Mouse (Mus musculus): Measurements from ENCODE around the gene Cideb. TPM values are rescaled to one million over a fixed set of nuclear protein-coding genes. Genes with fewer than 3 reads are reported as not detected.
A peak's percentile ranks its signal among the peaks of the same experiment; 100 is the strongest.

Cideb gene
- polyA plus RNA-seq, 1 experiment from 2014 or later, result 1.6 TPM

GRCm38 (mm10) chr14:55721700-55722437 is 36.4 kb downstream of the Cideb start, which contains the start of gene Rabggta:
TSS of gene Rabggta (minus strand) at chr14:55722263.
- H3K27me3 ChIP-seq (ENCODE audit: control insufficient read depth, insufficient read depth, low read length), result no peaks in the 10 kb centered on the region
- WGBS, result under 1% methylated on average over 50 of the region's 50 CpGs

GRCm38 (mm10) chr14:55721076-55721475 is 37.2 kb downstream of the Cideb start:
- 86% methylated on average over 6 of the region's 6 CpGs for WGBS
- no peak for ATAC-seq (ENCODE audit: insufficient number of reproducible peaks, insufficient read depth, low FRiP score, low read depth)
- peak overlapping the region in 1 of 2 experiments; percentile 89; a peak in 3 of 4 replicates for H3K4me3 ChIP-seq (ENCODE audit: control insufficient read depth in 1 of 2, insufficient read depth in 1 of 2, low read depth in 1 of 2, low read length in 2 of 2)
- no peak overlapping the region for H3K27ac ChIP-seq (replicated peaks in 1 of 2; ENCODE audit: control insufficient read depth in 1 of 2, insufficient read depth in 1 of 2, low read depth in 2 of 2, low read length in 2 of 2)
- H3K9me3 ChIP-seq (ENCODE audit: control insufficient read depth, low read length), result no peaks in the 10 kb centered on the region
- H3K9ac ChIP-seq (ENCODE audit: low read length), result peak overlapping the region; percentile 87; the same call in 1 of the 2 replicates
- no peaks in the 10 kb centered on the region for H3K27me3 ChIP-seq (ENCODE audit: control insufficient read depth, insufficient read depth, low read length)
- H3K4me1 ChIP-seq (ENCODE audit: control insufficient read depth in 2 of 2, insufficient read depth in 2 of 2, low read length in 2 of 2), result no peaks in the 10 kb centered on the region
- H3K36me3 ChIP-seq (ENCODE audit: control insufficient read depth, insufficient read depth, low read length), result peaks cover 36% of the 10 kb centered on the region
- peak overlapping the region; percentile 76 for H3K4me2 ChIP-seq (ENCODE audit: low read length)

More at GRCm38 (mm10) chr14:55721700-55722437, 36.4 kb downstream of the Cideb start, which contains the start of gene Rabggta:
- Histone ChIP-seq H3K9ac (ENCODE audit: low read length) (peak within 1 kb of the TSS; percentile 87), H3K36me3 (ENCODE audit: control insufficient read depth, insufficient read depth, low read length) (peaks cover 31% of the 10 kb centered on the region), H3K9me3 (ENCODE audit: control insufficient read depth, low read length) (no peaks in the 10 kb centered on the region), H3K4me1 (ENCODE audit: control insufficient read depth in 2 of 2, insufficient read depth in 2 of 2, low read length in 2 of 2) (no peaks in the 10 kb centered on the region), H3K4me2 (ENCODE audit: low read length) (peak within 1 kb of the TSS; percentile 76), H3K4me3 (ENCODE audit: control insufficient read depth in 1 of 2, insufficient read depth in 1 of 2, low read depth in 1 of 2, low read length in 2 of 2) (peak within 1 kb of the TSS; percentile 81 to 89), H3K27ac (replicated peaks in 1 of 2; ENCODE audit: control insufficient read depth in 1 of 2, insufficient read depth in 1 of 2, low read depth in 2 of 2, low read length in 2 of 2) (peak within 1 kb of the TSS in 1 of 2 experiments; percentile 75; a peak in 2 of 4 replicates)
- ATAC-seq (ENCODE audit: insufficient number of reproducible peaks, insufficient read depth, low FRiP score, low read depth), result peak; percentile 87

- Histone ChIP-seq H3K36me3 (ENCODE audit: control insufficient read depth, insufficient read depth, low read length) (peaks cover 36% of the 10 kb centered on the region), H3K27ac (replicated peaks in 1 of 2; ENCODE audit: control insufficient read depth in 1 of 2, insufficient read depth in 1 of 2, low read depth in 2 of 2, low read length in 2 of 2) (no peak overlapping the region), H3K9me3 (ENCODE audit: control insufficient read depth, low read length) (no peaks in the 10 kb centered on the region), H3K4me3 (ENCODE audit: control insufficient read depth in 1 of 2, insufficient read depth in 1 of 2, low read depth in 1 of 2, low read length in 2 of 2) (no peak overlapping the region), H3K4me1 (ENCODE audit: control insufficient read depth in 2 of 2, insufficient read depth in 2 of 2, low read length in 2 of 2) (no peaks in the 10 kb centered on the region), H3K27me3 (ENCODE audit: control insufficient read depth, insufficient read depth, low read length) (no peaks in the 10 kb centered on the region), H3K9ac (ENCODE audit: low read length) (no peak overlapping the region), H3K4me2 (ENCODE audit: low read length) (no peak overlapping the region)
- ATAC-seq (ENCODE audit: insufficient number of reproducible peaks, insufficient read depth, low FRiP score, low read depth), result no peak
- 89% methylated on average over 12 of the region's 12 CpGs for WGBS
These were observed 37.6 kb downstream of the Cideb start for GRCm38 (mm10) chr14:55720666-55721065.

- Histone ChIP-seq H3K27me3 (ENCODE audit: control insufficient read depth, insufficient read depth, low read length) (no peaks in the 10 kb centered on the region), H3K4me1 (ENCODE audit: control insufficient read depth in 2 of 2, insufficient read depth in 2 of 2, low read length in 2 of 2) (no peaks in the 10 kb centered on the region), H3K4me3 (ENCODE audit: control insufficient read depth in 1 of 2, insufficient read depth in 1 of 2, low read depth in 1 of 2, low read length in 2 of 2) (no peak overlapping the region), H3K9ac (ENCODE audit: low read length) (no peak overlapping the region), H3K4me2 (ENCODE audit: low read length) (no peak overlapping the region), H3K27ac (replicated peaks in 1 of 2; ENCODE audit: control insufficient read depth in 1 of 2, insufficient read depth in 1 of 2, low read depth in 2 of 2, low read length in 2 of 2) (no peak overlapping the region), H3K36me3 (ENCODE audit: control insufficient read depth, insufficient read depth, low read length) (peaks cover 36% of the 10 kb centered on the region), H3K9me3 (ENCODE audit: control insufficient read depth, low read length) (no peaks in the 10 kb centered on the region)
- WGBS, result 86% methylated on average over 6 of the region's 6 CpGs
- ATAC-seq (ENCODE audit: insufficient number of reproducible peaks, insufficient read depth, low FRiP score, low read depth), result no peak
These were observed 38.5 kb downstream of the Cideb start for GRCm38 (mm10) chr14:55719737-55720136.

GRCm38 (mm10) chr14:55716884-55717283 is 41.4 kb downstream of the Cideb start:
- H3K4me1 ChIP-seq (ENCODE audit: control insufficient read depth in 2 of 2, insufficient read depth in 2 of 2, low read length in 2 of 2), result peaks cover 5 to 11% of the 10 kb centered on the region in 2 experiments; a peak in 2 of 4 replicates
- peaks cover 17% of the 10 kb centered on the region; the same call in 1 of the 2 replicates for H3K27me3 ChIP-seq (ENCODE audit: control insufficient read depth, insufficient read depth, low read length)
- ATAC-seq (ENCODE audit: insufficient number of reproducible peaks, insufficient read depth, low FRiP score, low read depth), result no peak
- no peaks in the 10 kb centered on the region for H3K9me3 ChIP-seq (ENCODE audit: control insufficient read depth, low read length)
- no peak overlapping the region for H3K9ac ChIP-seq (ENCODE audit: low read length)
- no peak overlapping the region for H3K27ac ChIP-seq (replicated peaks in 1 of 2; ENCODE audit: control insufficient read depth in 1 of 2, insufficient read depth in 1 of 2, low read depth in 2 of 2, low read length in 2 of 2)
- WGBS, result 69% methylated on average over 8 of the region's 8 CpGs
- no peak overlapping the region for H3K4me2 ChIP-seq (ENCODE audit: low read length)
- H3K4me3 ChIP-seq (ENCODE audit: control insufficient read depth in 1 of 2, insufficient read depth in 1 of 2, low read depth in 1 of 2, low read length in 2 of 2), result no peak overlapping the region
- peaks cover 36% of the 10 kb centered on the region for H3K36me3 ChIP-seq (ENCODE audit: control insufficient read depth, insufficient read depth, low read length)

GRCm38 (mm10) chr14:55716271-55716670 is 42.0 kb downstream of the Cideb start:
- no peak overlapping the region for H3K27ac ChIP-seq (replicated peaks in 1 of 2; ENCODE audit: control insufficient read depth in 1 of 2, insufficient read depth in 1 of 2, low read depth in 2 of 2, low read length in 2 of 2)
- no peak for ATAC-seq (ENCODE audit: insufficient number of reproducible peaks, insufficient read depth, low FRiP score, low read depth)
- WGBS, result 92% methylated on average over 6 of the region's 6 CpGs

GRCm38 (mm10) chr14:55714893-55715292 is 43.4 kb downstream of the Cideb start:
- WGBS, result 37% methylated on average over 6 of the region's 6 CpGs
- Histone ChIP-seq H3K4me2 (ENCODE audit: low read length) (no peak overlapping the region), H3K9ac (ENCODE audit: low read length) (no peak overlapping the region), H3K27me3 (ENCODE audit: control insufficient read depth, insufficient read depth, low read length) (peaks cover 23% of the 10 kb centered on the region; the same call in 1 of the 2 replicates), H3K4me1 (ENCODE audit: control insufficient read depth in 2 of 2, insufficient read depth in 2 of 2, low read length in 2 of 2) (peaks cover 5 to 11% of the 10 kb centered on the region in 2 experiments; a peak in 2 of 4 replicates), H3K9me3 (ENCODE audit: control insufficient read depth, low read length) (no peaks in the 10 kb centered on the region), H3K4me3 (ENCODE audit: control insufficient read depth in 1 of 2, insufficient read depth in 1 of 2, low read depth in 1 of 2, low read length in 2 of 2) (no peak overlapping the region), H3K36me3 (ENCODE audit: control insufficient read depth, insufficient read depth, low read length) (peaks cover 34% of the 10 kb centered on the region), H3K27ac (replicated peaks in 1 of 2; ENCODE audit: control insufficient read depth in 1 of 2, insufficient read depth in 1 of 2, low read depth in 2 of 2, low read length in 2 of 2) (no peak overlapping the region)
- ATAC-seq (ENCODE audit: insufficient number of reproducible peaks, insufficient read depth, low FRiP score, low read depth), result no peak

More at GRCm38 (mm10) chr14:55716271-55716670, 42.0 kb downstream of the Cideb start:
- peaks cover 23% of the 10 kb centered on the region; the same call in 1 of the 2 replicates for H3K27me3 ChIP-seq (ENCODE audit: control insufficient read depth, insufficient read depth, low read length)
- no peak overlapping the region for H3K9ac ChIP-seq (ENCODE audit: low read length)
- peaks cover 36% of the 10 kb centered on the region for H3K36me3 ChIP-seq (ENCODE audit: control insufficient read depth, insufficient read depth, low read length)
- H3K4me1 ChIP-seq (ENCODE audit: control insufficient read depth in 2 of 2, insufficient read depth in 2 of 2, low read length in 2 of 2), result peaks cover 5 to 11% of the 10 kb centered on the region in 2 experiments; a peak in 2 of 4 replicates
- no peak overlapping the region for H3K4me3 ChIP-seq (ENCODE audit: control insufficient read depth in 1 of 2, insufficient read depth in 1 of 2, low read depth in 1 of 2, low read length in 2 of 2)
- H3K9me3 ChIP-seq (ENCODE audit: control insufficient read depth, low read length), result no peaks in the 10 kb centered on the region
- no peak overlapping the region for H3K4me2 ChIP-seq (ENCODE audit: low read length)
